Comparison of ENCODE assay signal across 9 mouse cellular contexts in genomic region chr11:111537654-111538053, GRCm38 (mm10).
DNase-seq lines count a peak whose midpoint lies in the region; ATAC-seq and TF ChIP-seq lines count a peak whose summit lies in the region.
"Had no signal": no experiment of that assay in that cellular context is flagged by ENCODE, and none has a peak within 500 bp of the region (broad histone marks: within the 10 kb centered on the region; RNA-seq: fewer than 3 reads in every experiment).

No protein-coding gene starts in this region.

- H3K27me3 ChIP-seq in midbrain, embryonic 14.5 days (ENCODE audit: control insufficient read depth, insufficient read depth, low read length) = no peaks in the 10 kb centered on the region
- peaks cover 16% of the 10 kb centered on the region; the same call in 1 of the 2 replicates for H3K27me3 ChIP-seq in midbrain, embryonic 13.5 days
- no peaks in the 10 kb centered on the region for H3K27me3 ChIP-seq in midbrain, postnatal 0 days (ENCODE audit: insufficient read depth, low read length)
- H3K27me3 ChIP-seq: neural tube, embryonic 12.5 days had no signal

- H3K4me3 ChIP-seq in midbrain, embryonic 14.5 days (replicated peaks; ENCODE audit: low read depth, low read length) = no peak overlapping the region
- H3K4me3 ChIP-seq in midbrain, embryonic 13.5 days (replicated peaks) = no peak overlapping the region
- no peak overlapping the region for H3K4me3 ChIP-seq in midbrain, postnatal 0 days (ENCODE audit: low read depth, low read length)
- H3K4me3 ChIP-seq: neural tube, embryonic 12.5 days had no signal

- no peaks in the 10 kb centered on the region for H3K36me3 ChIP-seq in midbrain, embryonic 14.5 days (ENCODE audit: control insufficient read depth, insufficient read depth, low read length)
- H3K36me3 ChIP-seq in midbrain, embryonic 13.5 days = no peaks in the 10 kb centered on the region
- H3K36me3 ChIP-seq in midbrain, postnatal 0 days (ENCODE audit: insufficient read depth, low read length) = no peaks in the 10 kb centered on the region
- H3K36me3 ChIP-seq: neural tube, embryonic 12.5 days had no signal

- H3K9me3 ChIP-seq in midbrain, embryonic 14.5 days (ENCODE audit: control insufficient read depth, low read length) = no peaks in the 10 kb centered on the region
- H3K9me3 ChIP-seq in midbrain, embryonic 13.5 days = no peaks in the 10 kb centered on the region
- no peaks in the 10 kb centered on the region for H3K9me3 ChIP-seq in midbrain, postnatal 0 days (ENCODE audit: low read length)
- H3K9me3 ChIP-seq: neural tube, embryonic 12.5 days had no signal

- no peak for ATAC-seq in midbrain, embryonic 14.5 days (ENCODE audit: low FRiP score, low TSS enrichment)
- ATAC-seq in midbrain, embryonic 13.5 days = no peak
- ATAC-seq in midbrain, postnatal 0 days (ENCODE audit: low FRiP score) = no peak
- no peak for ATAC-seq in inflammation-experienced regulatory T-cells, adult 6 months

- no peak overlapping the region for H3K4me2 ChIP-seq in midbrain, embryonic 14.5 days (ENCODE audit: low read length)
- H3K4me2 ChIP-seq in midbrain, embryonic 13.5 days (replicated peaks) = no peak overlapping the region
- H3K4me2 ChIP-seq in midbrain, postnatal 0 days (ENCODE audit: low read depth, low read length, poor library complexity, severe bottlenecking) = no peak overlapping the region
- H3K4me2 ChIP-seq: neural tube, embryonic 12.5 days had no signal

- TF ChIP-seq CTCF in midbrain, postnatal 0 days (IDR thresholded peaks at IDR 0.05) = peak; percentile 87

- DNase-seq in midbrain, embryonic 14.5 days = peak; percentile 86
- DNase-seq in ZHBTc4 (ENCODE audit: low read depth, low spot score) = peak; percentile 53
- peak; percentile 53 to 66 for DNase-seq in cerebellum, adult 18-20 months
- peak; percentile 55 to 80 for DNase-seq in frontal cortex, postnatal 36 days (ENCODE audit: low spot score in 2 of 2)
- peak; percentile 15 to 65 for DNase-seq in layer of hippocampus, postnatal 36 days
- DNase-seq in midbrain, postnatal 0 days (ENCODE audit: low spot score) = peak; percentile 70

- H3K27ac ChIP-seq in midbrain, embryonic 14.5 days (replicated peaks; ENCODE audit: low read depth, low read length) = no peak overlapping the region
- H3K27ac ChIP-seq in midbrain, embryonic 13.5 days = no peak overlapping the region
- H3K27ac ChIP-seq in midbrain, postnatal 0 days (ENCODE audit: low read depth, low read length) = no peak overlapping the region
- H3K27ac ChIP-seq: neural tube, embryonic 12.5 days had no signal

- H3K4me1 ChIP-seq in midbrain, embryonic 14.5 days (ENCODE audit: control insufficient read depth, insufficient read depth, low read length) = no peaks in the 10 kb centered on the region
- H3K4me1 ChIP-seq in midbrain, embryonic 13.5 days (replicated peaks) = no peaks in the 10 kb centered on the region
- H3K4me1 ChIP-seq in midbrain, postnatal 0 days (ENCODE audit: insufficient read depth, low read length) = no peaks in the 10 kb centered on the region

- no peak overlapping the region for H3K9ac ChIP-seq in midbrain, embryonic 14.5 days (replicated peaks; ENCODE audit: low read length)
- no peak overlapping the region for H3K9ac ChIP-seq in midbrain, embryonic 13.5 days (replicated peaks)
- H3K9ac ChIP-seq in midbrain, postnatal 0 days (replicated peaks; ENCODE audit: low read length, poor library complexity, severe bottlenecking) = no peak overlapping the region
- H3K9ac ChIP-seq: neural tube, embryonic 12.5 days had no signal

- 32% methylated on average over 3 of the region's 3 CpGs for WGBS in midbrain, embryonic 14.5 days
- WGBS in midbrain, embryonic 13.5 days = 25% methylated on average over 3 of the region's 3 CpGs
- WGBS in midbrain, postnatal 0 days = 30% methylated on average over 3 of the region's 3 CpGs
